Mouse (Mus musculus) testis, adult 2 months (tissue): ENCODE results near the gene Cdh23. TPM values are rescaled to one million over a fixed set of nuclear protein-coding genes. Genes with fewer than 3 reads are reported as not detected.
A peak's percentile ranks its signal among the peaks of the same experiment; 100 is the strongest.

ENCODE experiments used
- H3K27ac ChIP-seq: fragments of 200-500 bp; 2 replicates; pipeline ENCODE4 v1.5.1; 2012; ENCODE audit warnings: low read depth, low read length; ENCODE audit not compliant: control insufficient read depth, insufficient read depth
- H3K27me3 ChIP-seq: fragments of 200-500 bp; 2 replicates; pipeline ENCODE4 v1.6.1; 2012; ENCODE audit warnings: mild to moderate bottlenecking, low read length, moderate library complexity; ENCODE audit not compliant: control insufficient read depth, insufficient read depth
- H3K36me3 ChIP-seq: fragments of 200-500 bp; 2 replicates; pipeline ENCODE4 v1.6.1; 2012; ENCODE audit warnings: mild to moderate bottlenecking, low read length; ENCODE audit not compliant: control insufficient read depth, insufficient read depth
- H3K4me1 ChIP-seq: fragments of 200-500 bp; 2 replicates; pipeline ENCODE4 v1.6.1; 2012; ENCODE audit warnings: low read length; ENCODE audit not compliant: control insufficient read depth, insufficient read depth
- H3K4me3 ChIP-seq: fragments of 200-500 bp; 2 replicates; pipeline ENCODE4 v1.5.1; 2012; ENCODE audit warnings: low read depth, mild to moderate bottlenecking, low read length, moderate library complexity, mixed read lengths; ENCODE audit not compliant: control insufficient read depth
- CTCF ChIP-seq: fragments of 200-500 bp; IDR thresholded peaks from 2 replicates; pipeline ENCODE4 v1.5.1; 2012; ENCODE audit warnings: low read depth, mild to moderate bottlenecking, inconsistent platforms, low read length, moderate library complexity; ENCODE audit not compliant: control insufficient read depth, insufficient read depth, insufficient replicate concordance
- POLR2A ChIP-seq: fragments of 200-500 bp; IDR thresholded peaks from 2 replicates; pipeline ENCODE4 v1.6.1; 2012; ENCODE audit warnings: low read depth, mild to moderate bottlenecking, inconsistent platforms, low read length, moderate library complexity; ENCODE audit not compliant: control insufficient read depth
- polyA plus RNA-seq: library from polyadenylated mRNA; depleted of rRNA; stranded (reverse); fragments of >200 nt; gene quantifications from 2 replicates; pipeline ENCODE4 v1.2.3, GENCODE M21; 2012

Cdh23 gene
- polyA plus RNA-seq, 1 experiment = 34.4 TPM

- Histone ChIP-seq H3K27ac (no peak overlapping the region), H3K4me1 (peaks cover 4% of the 10 kb centered on the region), H3K36me3 (no peaks in the 10 kb centered on the region), H3K4me3 (no peak overlapping the region), H3K27me3 (no peaks in the 10 kb centered on the region)
- TF ChIP-seq POLR2A = no peak
- peak; percentile 26; the same call in 1 of the 2 replicates for TF ChIP-seq CTCF
Measured at GRCm38 (mm10) chr10:60621470-60622170, 74.7 kb downstream of the Cdh23 start.

GRCm38 (mm10) chr10:60615898-60616297 lies 80.4 kb downstream of the Cdh23 start:
- no peaks in the 10 kb centered on the region for H3K27me3 ChIP-seq
- H3K36me3 ChIP-seq = no peaks in the 10 kb centered on the region
- H3K4me3 ChIP-seq = no peak overlapping the region
- peak; percentile 10; the same call in 1 of the 2 replicates for TF ChIP-seq CTCF
- TF ChIP-seq POLR2A = no peak
- H3K4me1 ChIP-seq = no peaks in the 10 kb centered on the region; the same call in 1 of the 2 replicates
- H3K27ac ChIP-seq = no peak overlapping the region

GRCm38 (mm10) chr10:60612893-60613292 lies 83.4 kb downstream of the Cdh23 start:
- no peak for TF ChIP-seq POLR2A
- peak; percentile 57; the same call in 1 of the 2 replicates for TF ChIP-seq CTCF
- no peak overlapping the region for H3K27ac ChIP-seq
- H3K4me3 ChIP-seq = no peak overlapping the region
- no peaks in the 10 kb centered on the region for H3K4me1 ChIP-seq
- no peaks in the 10 kb centered on the region for H3K27me3 ChIP-seq
- no peaks in the 10 kb centered on the region for H3K36me3 ChIP-seq

- no peak overlapping the region for H3K4me3 ChIP-seq
- H3K4me1 ChIP-seq = no peaks in the 10 kb centered on the region
- no peak for TF ChIP-seq POLR2A
- TF ChIP-seq CTCF = no peak
- no peaks in the 10 kb centered on the region for H3K27me3 ChIP-seq
- H3K36me3 ChIP-seq = no peaks in the 10 kb centered on the region
- H3K27ac ChIP-seq = no peak overlapping the region
Measured at GRCm38 (mm10) chr10:60607166-60607565, 89.1 kb downstream of the Cdh23 start.

- Histone ChIP-seq H3K27me3 (no peaks in the 10 kb centered on the region), H3K36me3 (no peaks in the 10 kb centered on the region), H3K4me3 (no peak overlapping the region), H3K4me1 (no peaks in the 10 kb centered on the region), H3K27ac (no peak overlapping the region)
- TF ChIP-seq POLR2A (no peak), CTCF (no peak)
Measured at GRCm38 (mm10) chr10:60606661-60607060, 89.6 kb downstream of the Cdh23 start.

GRCm38 (mm10) chr10:60602235-60602634 lies 94.1 kb downstream of the Cdh23 start:
- TF ChIP-seq CTCF (no peak), POLR2A (no peak)
- Histone ChIP-seq H3K36me3 (no peaks in the 10 kb centered on the region), H3K4me3 (no peak overlapping the region), H3K27me3 (no peaks in the 10 kb centered on the region), H3K27ac (no peak overlapping the region), H3K4me1 (no peaks in the 10 kb centered on the region)

GRCm38 (mm10) chr10:60595166-60595565 lies 101.1 kb downstream of the Cdh23 start:
- H3K4me1 ChIP-seq = no peaks in the 10 kb centered on the region

More at GRCm38 (mm10) chr10:60595166-60595565, 101.1 kb downstream of the Cdh23 start:
- H3K36me3 ChIP-seq = no peaks in the 10 kb centered on the region
- no peak for TF ChIP-seq POLR2A
- no peaks in the 10 kb centered on the region for H3K27me3 ChIP-seq
- H3K4me3 ChIP-seq = no peak overlapping the region
- no peak overlapping the region for H3K27ac ChIP-seq
